Mouse (Mus musculus): ENCODE results near the gene Rab11fip4.

DNA sequence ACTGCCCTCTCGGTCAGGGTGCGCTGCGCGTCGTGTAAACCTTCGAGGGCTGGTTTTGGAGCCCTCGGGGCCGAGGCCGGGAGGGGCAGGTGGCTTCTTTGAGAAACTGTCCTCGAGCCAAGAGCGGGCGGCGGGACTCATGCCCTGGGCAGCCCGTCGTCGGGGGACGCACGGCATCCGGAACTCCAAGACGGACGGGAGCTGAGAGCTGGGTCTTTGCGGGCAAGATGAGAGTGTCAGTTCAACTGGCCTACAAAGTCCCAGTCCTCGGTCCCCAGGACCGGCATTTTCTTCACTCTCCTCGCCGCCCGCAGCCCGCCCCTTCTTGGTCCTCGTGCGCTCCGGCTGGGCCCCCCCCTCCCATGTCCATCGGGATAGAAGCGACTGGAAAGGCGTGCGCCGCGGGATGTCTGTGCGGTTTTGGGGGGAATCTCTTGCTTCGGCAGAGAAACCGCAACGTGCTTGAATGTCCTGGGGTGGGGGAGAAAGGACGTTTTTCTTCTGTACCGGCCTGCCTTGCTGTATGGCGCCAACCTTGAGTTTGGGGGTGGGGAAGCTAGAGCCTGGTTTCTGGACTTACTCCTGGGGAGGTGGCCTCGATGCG is 120.9 kb downstream of the Rab11fip4 start:
- TF ChIP-seq CTCF (conservative IDR thresholded peaks at IDR 0.05; ENCODE audit: insufficient read depth, insufficient read length, low read depth, low read length), result no peak
- TF ChIP-seq POLR2A (IDR thresholded peaks at IDR 0.05; ENCODE audit: low read depth, low read length), result no peak
